Mouse (Mus musculus) intestine, embryonic 16.5 days (tissue): ENCODE measurements around the gene Stra6l. TPM values are rescaled to one million over a fixed set of nuclear protein-coding genes. Genes with fewer than 3 reads are reported as not detected.

Experiments used
- ATAC-seq: fragments of 200-750 bp; cut with Nextera tagmentation; 2 replicates; pipeline ENCODE4 v1.8.0; 2017; ENCODE audit warnings: moderate TSS enrichment, moderate library complexity
- H3K27ac ChIP-seq: fragments of 300-500 bp; sonication (generic); 2 replicates; pipeline ENCODE4 v1.5.1; 2014; ENCODE audit warnings: mild to moderate bottlenecking, low read length
- H3K27me3 ChIP-seq: fragments of 300-500 bp; sonication (generic); replicated peaks from 2 replicates; pipeline ENCODE4 v1.6.1; 2014; ENCODE audit warnings: low read length, control low read depth, mixed read lengths; ENCODE audit not compliant: control insufficient read depth, insufficient read depth
- H3K36me3 ChIP-seq: fragments of 300-500 bp; sonication (generic); 2 replicates; pipeline ENCODE4 v1.6.1; 2014; ENCODE audit warnings: low read length, control low read depth; ENCODE audit not compliant: control insufficient read depth, insufficient read depth
- H3K4me1 ChIP-seq: fragments of 300-500 bp; sonication (generic); 2 replicates; pipeline ENCODE4 v1.6.1; 2014; ENCODE audit warnings: low read length, control low read depth, mixed read lengths; ENCODE audit not compliant: control insufficient read depth, insufficient read depth
- H3K4me2 ChIP-seq: fragments of 300-500 bp; sonication (generic); 2 replicates; pipeline ENCODE4 v1.6.1; 2014; ENCODE audit warnings: low read depth, low read length, control low read depth
- H3K4me3 ChIP-seq: fragments of 300-500 bp; sonication (generic); 2 replicates; pipeline ENCODE4 v1.5.1; 2014; ENCODE audit warnings: mild to moderate bottlenecking, low read length
- H3K9ac ChIP-seq: fragments of 300-500 bp; sonication (generic); 2 replicates; pipeline ENCODE4 v1.6.1; 2014; ENCODE audit warnings: low read depth, low read length
- H3K9me3 ChIP-seq: fragments of 300-500 bp; sonication (generic); 2 replicates; pipeline ENCODE4 v1.6.1; 2016; ENCODE audit warnings: low read length, control low read depth; ENCODE audit not compliant: control insufficient read depth
- WGBS: fragments of 180-500 bp; shearing (Covaris S2); extraction: QIAGEN DNeasy Blood & Tissue Kit; methylation state at CpG from one replicate; pipeline ENCODE4 v1.1.7; 2014; 5-methylcytosine and 5-hydroxymethylcytosine counted together
- polyA plus RNA-seq: library from polyadenylated mRNA; unstranded; fragments of >200 nt; fragmentation: Nextera tagmentation; extraction: Ambion mirVana; gene quantifications from 2 replicates; pipeline ENCODE4 v1.2.1, GENCODE M21; 2015

The Stra6l gene
- polyA plus RNA-seq, 1 experiment from 2014 or later, result 9.7 TPM

- 91% methylated on average over 7 of the region's 7 CpGs for WGBS
- Histone ChIP-seq H3K9ac (no peak overlapping the region), H3K9me3 (no peaks in the 10 kb centered on the region), H3K27ac (no peak overlapping the region), H3K27me3 (peaks cover 22% of the 10 kb centered on the region), H3K36me3 (no peaks in the 10 kb centered on the region), H3K4me2 (no peak overlapping the region), H3K4me1 (no peaks in the 10 kb centered on the region), H3K4me3 (no peak overlapping the region)
- no peak for ATAC-seq
Measured at GRCm38 (mm10) chr4:45831996-45832395, 16.5 kb upstream of the Stra6l start.

GRCm38 (mm10) chr4:45833461-45833860 is 15.0 kb upstream of the Stra6l start:
- no peak for ATAC-seq
- no peak overlapping the region for H3K4me2 ChIP-seq
- H3K9me3 ChIP-seq, result no peaks in the 10 kb centered on the region
- H3K27ac ChIP-seq, result no peak overlapping the region
- 42% methylated on average over 5 of the region's 5 CpGs for WGBS
- no peak overlapping the region for H3K4me3 ChIP-seq
- no peaks in the 10 kb centered on the region for H3K4me1 ChIP-seq
- H3K27me3 ChIP-seq, result peaks cover 10% of the 10 kb centered on the region; the same call in 1 of the 2 replicates
- no peak overlapping the region for H3K9ac ChIP-seq
- H3K36me3 ChIP-seq, result no peaks in the 10 kb centered on the region

- no peak overlapping the region for H3K27ac ChIP-seq
- H3K4me2 ChIP-seq, result no peak overlapping the region
- H3K9ac ChIP-seq, result no peak overlapping the region
- no peaks in the 10 kb centered on the region for H3K9me3 ChIP-seq
- no peaks in the 10 kb centered on the region for H3K36me3 ChIP-seq
- no peak overlapping the region for H3K4me3 ChIP-seq
- H3K4me1 ChIP-seq, result peaks cover 7% of the 10 kb centered on the region; the same call in 1 of the 2 replicates
- no peak for ATAC-seq
- H3K27me3 ChIP-seq, result no peaks in the 10 kb centered on the region
- 53% methylated on average over 14 of the region's 14 CpGs for WGBS
Measured at GRCm38 (mm10) chr4:45844355-45844754, 4.1 kb upstream of the Stra6l start.

DNA sequence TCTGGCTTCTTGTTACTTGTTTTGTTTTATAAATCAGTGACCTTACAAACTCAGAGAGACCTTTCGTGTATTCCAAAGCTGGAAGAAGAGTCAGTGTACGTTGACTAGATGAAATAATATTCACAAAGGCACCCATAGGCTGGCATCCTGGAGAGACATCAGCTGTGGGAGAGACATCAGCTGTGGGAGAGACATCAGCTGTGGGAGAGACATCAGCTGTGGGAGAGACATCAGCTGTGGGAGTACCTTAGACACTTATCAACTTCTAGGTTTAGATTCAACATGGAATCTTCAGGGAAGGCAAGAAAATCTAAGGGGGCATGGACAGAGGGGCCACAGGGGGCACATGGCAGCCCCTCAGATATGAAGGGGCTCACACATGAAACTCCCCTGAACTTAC is 2.2 kb upstream of the Stra6l start:
- no peak overlapping the region for H3K9ac ChIP-seq
- H3K4me2 ChIP-seq, result no peak overlapping the region
- WGBS, result 88% methylated on average over 2 of the region's 2 CpGs
- H3K4me3 ChIP-seq, result no peak overlapping the region
- H3K27ac ChIP-seq, result no peak overlapping the region
- no peaks in the 10 kb centered on the region for H3K36me3 ChIP-seq
- no peaks in the 10 kb centered on the region for H3K9me3 ChIP-seq
- H3K4me1 ChIP-seq, result peaks cover 9% of the 10 kb centered on the region; the same call in 1 of the 2 replicates
- no peaks in the 10 kb centered on the region for H3K27me3 ChIP-seq
- no peak for ATAC-seq

- WGBS, result 18% methylated on average over 10 of the region's 10 CpGs
- peak overlapping the region; percentile 43 for H3K4me2 ChIP-seq
Measured at GRCm38 (mm10) chr4:45848825-45849156, 327 bp downstream of the Stra6l start.

GRCm38 (mm10) chr4:45849419-45849818 is 955 bp downstream of the Stra6l start:
- Histone ChIP-seq H3K4me3 (peak overlapping the region; percentile 42), H3K4me1 (peaks cover 24% of the 10 kb centered on the region), H3K27ac (peak overlapping the region; percentile 89), H3K9ac (peak overlapping the region; percentile 54), H3K4me2 (peak overlapping the region; percentile 43), H3K9me3 (no peaks in the 10 kb centered on the region), H3K36me3 (no peaks in the 10 kb centered on the region), H3K27me3 (no peaks in the 10 kb centered on the region)
- WGBS, result 52% methylated on average over 1 of the region's 1 CpGs
- no peak for ATAC-seq

More at GRCm38 (mm10) chr4:45848825-45849156, 327 bp downstream of the Stra6l start:
- H3K4me1 ChIP-seq, result peaks cover 22% of the 10 kb centered on the region
- H3K4me3 ChIP-seq, result peak overlapping the region; percentile 42
- H3K27ac ChIP-seq, result peak overlapping the region; percentile 89
- H3K9me3 ChIP-seq, result no peaks in the 10 kb centered on the region
- no peaks in the 10 kb centered on the region for H3K27me3 ChIP-seq
- peak overlapping the region; percentile 54 for H3K9ac ChIP-seq
- ATAC-seq, result peak; percentile 79
- H3K36me3 ChIP-seq, result no peaks in the 10 kb centered on the region

DNA sequence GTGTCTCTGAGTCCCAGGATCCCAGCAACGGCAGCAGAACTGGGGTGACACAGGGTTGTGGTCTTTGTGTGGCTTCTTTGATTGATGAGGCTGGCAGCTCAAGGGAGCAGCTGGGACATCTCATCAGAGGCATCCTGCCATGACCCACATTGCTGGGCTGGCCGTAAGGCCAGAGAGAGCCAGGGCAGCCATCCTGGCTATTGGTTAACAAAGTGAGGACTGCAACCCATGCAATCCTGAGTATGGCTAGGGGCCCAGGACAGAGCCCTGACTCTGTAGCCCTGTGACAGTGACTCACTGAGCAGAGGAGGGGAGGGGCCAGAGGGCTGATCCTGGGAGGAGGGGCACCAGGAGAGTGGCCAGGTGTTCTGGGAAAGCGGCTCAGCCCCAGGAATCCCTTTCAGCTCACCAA is 3.2 kb downstream of the Stra6l start:
- no peaks in the 10 kb centered on the region for H3K9me3 ChIP-seq
- H3K9ac ChIP-seq, result no peak overlapping the region
- peak; percentile 82 for ATAC-seq
- H3K4me1 ChIP-seq, result peaks cover 27% of the 10 kb centered on the region
- no peak overlapping the region for H3K4me2 ChIP-seq
- H3K27me3 ChIP-seq, result no peaks in the 10 kb centered on the region
- H3K36me3 ChIP-seq, result peaks cover 3% of the 10 kb centered on the region; the same call in 1 of the 2 replicates
- no peak overlapping the region for H3K4me3 ChIP-seq
- WGBS, result 25% methylated on average over 3 of the region's 3 CpGs
- H3K27ac ChIP-seq, result peak overlapping the region; percentile 58; the same call in 1 of the 2 replicates

GRCm38 (mm10) chr4:45853496-45854246 is 5.2 kb downstream of the Stra6l start:
- WGBS, result 57% methylated on average over 15 of the region's 15 CpGs
- Histone ChIP-seq H3K4me3 (no peak overlapping the region), H3K9me3 (no peaks in the 10 kb centered on the region), H3K4me2 (no peak overlapping the region), H3K36me3 (peaks cover 3% of the 10 kb centered on the region; the same call in 1 of the 2 replicates), H3K9ac (no peak overlapping the region), H3K27ac (no peak overlapping the region), H3K27me3 (no peaks in the 10 kb centered on the region), H3K4me1 (peaks cover 21% of the 10 kb centered on the region)
- no peak for ATAC-seq

DNA sequence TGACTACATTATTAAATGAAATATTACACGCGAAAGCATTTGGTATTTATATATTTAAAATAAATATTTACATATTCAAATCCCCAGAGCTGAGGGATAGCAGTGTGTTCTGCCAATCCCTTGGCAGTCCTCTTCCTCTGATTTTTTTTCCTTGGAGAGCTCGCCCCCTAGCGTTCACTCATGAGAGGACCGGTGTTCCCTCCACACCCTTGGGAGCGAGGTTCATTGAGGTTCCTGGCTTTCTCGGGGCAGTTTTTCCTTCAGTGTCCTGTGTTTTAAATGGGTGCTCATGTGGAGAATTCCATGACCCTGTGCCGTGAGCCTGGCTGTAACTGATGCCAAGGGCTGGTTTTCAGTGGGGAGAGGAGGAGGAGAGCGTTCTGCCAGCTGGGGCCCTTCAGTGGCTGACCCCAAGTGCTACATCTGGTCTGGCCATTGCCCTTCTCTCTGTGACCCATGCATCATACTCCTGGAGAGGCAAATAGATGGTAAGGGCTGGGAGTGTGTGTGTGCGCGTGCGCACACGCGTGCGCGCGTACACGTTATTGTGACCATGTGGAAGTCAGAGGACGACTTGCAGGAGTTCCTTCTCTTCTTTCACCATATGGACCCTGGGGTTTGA is 7.5 kb downstream of the Stra6l start:
- H3K36me3 ChIP-seq, result peaks cover 3% of the 10 kb centered on the region; the same call in 1 of the 2 replicates
- peaks cover 18% of the 10 kb centered on the region for H3K4me1 ChIP-seq
- peak; percentile 73 for ATAC-seq
- no peak overlapping the region for H3K4me3 ChIP-seq
- H3K27ac ChIP-seq, result no peak overlapping the region
- WGBS, result 48% methylated on average over 19 of the region's 19 CpGs
- no peaks in the 10 kb centered on the region for H3K9me3 ChIP-seq
- H3K27me3 ChIP-seq, result no peaks in the 10 kb centered on the region
- no peak overlapping the region for H3K4me2 ChIP-seq
- 0 out of 2 replicates have a peak overlapping the region, but pooled peaks have one; percentile 30 for H3K9ac ChIP-seq
